Mouse (Mus musculus): Measurements from ENCODE around the gene 4930550C14Rik.

Gene 4930550C14Rik

DNA sequence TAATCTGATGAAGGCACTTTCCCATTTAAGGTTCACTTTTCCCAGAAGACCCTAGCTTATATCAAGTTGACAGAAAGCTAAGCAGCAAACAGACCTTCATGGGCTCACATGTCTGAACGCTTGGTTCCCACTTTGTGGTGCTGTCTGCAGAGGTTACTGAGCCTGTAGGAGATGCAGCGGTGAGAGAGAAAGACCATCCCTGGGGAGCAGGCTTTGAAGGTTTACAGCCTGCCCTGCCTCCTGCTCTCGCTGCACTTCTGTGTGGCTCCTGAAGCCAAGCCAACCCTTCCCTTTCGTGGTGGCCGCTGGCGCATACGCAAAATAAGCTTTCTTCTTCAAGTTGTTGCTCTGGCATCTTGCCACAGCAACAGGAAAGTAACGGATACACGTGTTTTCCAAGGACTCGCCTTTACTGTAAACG lies at the start of gene 4930550C14Rik:
Gene 4930550C14Rik, plus strand, starts transcription at position 35 of the 421 bp plus-strand sequence.
- no peak for DNase-seq (ENCODE audit: low read depth, low spot score)

DNA sequence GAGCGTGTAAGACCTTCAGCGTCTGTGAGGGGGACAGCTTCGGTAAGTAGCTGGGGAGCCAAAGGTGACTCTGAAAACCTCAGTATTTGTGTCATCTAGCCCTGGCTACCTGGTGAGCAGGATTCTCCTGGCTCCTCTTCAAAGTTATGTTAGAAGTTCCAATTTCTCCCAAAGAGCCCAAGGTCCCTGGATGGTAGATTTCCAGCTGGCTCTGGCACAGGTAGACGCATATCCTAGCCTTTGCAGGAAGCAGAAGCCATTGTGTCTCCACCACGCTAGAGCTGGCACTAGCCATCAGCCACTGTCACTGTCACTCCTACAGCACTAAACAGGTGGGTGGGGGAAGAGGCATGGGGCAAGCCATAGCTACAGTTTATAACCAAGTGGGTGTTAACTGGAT lies 49.0 kb upstream of the 4930550C14Rik start:
- DNase-seq (ENCODE audit: low read depth, low spot score) = no peak

DNA sequence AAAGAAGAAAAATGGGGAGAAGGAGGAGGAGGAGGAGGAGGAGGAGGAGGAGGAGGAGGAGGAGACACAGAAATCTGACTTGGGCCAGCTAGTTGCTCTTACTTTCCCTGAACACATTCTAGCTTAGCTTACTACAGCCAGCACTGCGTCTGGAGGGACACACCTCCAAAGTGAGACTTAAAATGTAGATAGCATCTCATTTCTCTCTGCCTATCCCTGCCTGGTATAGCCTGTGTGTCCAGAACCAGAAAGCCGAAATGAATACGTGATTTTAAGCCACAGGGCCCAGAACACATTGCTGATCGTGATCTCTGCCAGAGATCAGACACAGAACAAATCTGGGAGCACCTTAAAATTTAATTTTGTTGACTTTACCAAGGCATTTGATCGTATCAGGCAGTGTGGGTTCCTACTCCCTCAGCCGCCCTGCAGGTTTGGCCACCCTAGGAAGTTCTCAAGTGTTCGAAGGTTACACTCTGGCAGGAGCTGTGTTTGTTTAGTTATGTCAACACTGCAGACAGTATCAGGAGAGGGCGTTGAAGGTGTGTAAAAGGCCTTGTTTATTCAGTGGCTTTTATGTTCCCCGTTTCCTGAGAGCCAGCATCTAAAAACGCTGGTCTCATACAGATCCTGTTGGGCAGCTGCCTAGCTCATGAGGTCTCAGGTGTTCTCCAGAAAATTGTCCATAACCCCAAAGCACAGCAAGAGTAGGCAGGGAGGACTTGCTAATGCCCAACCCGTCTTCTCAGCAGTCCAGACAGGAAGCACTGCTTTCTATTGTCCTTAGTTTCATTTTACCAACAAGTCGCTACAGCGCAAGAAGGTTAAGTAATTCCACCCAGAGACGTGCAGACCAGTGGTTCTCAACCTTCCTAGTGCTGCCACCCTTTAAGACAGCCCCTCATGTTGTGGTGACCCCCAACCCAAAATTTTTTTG lies 45.6 kb upstream of the 4930550C14Rik start:
- peak; percentile 12 for DNase-seq (ENCODE audit: low read depth, low spot score)

DNA sequence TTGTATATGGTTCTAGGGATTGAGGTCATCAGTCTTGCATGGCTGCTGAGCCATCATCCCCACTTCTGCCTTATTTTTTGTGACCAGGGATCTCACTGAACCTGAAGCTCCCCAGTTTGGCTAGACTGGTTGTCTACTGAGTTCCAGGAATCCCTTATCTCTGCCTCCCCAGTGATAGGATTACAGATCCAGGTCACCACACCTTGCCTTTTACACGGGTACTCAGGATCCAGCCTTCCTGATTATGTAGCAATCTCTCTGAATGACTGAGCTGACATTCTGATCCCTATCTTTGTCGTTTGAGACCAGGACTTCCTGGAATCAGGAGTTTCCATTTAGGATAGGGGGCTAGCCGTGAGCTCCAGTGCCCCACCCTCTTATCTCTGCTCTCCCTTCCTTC lies 30.8 kb upstream of the 4930550C14Rik start:
- no peak for DNase-seq (ENCODE audit: low read depth, low spot score)

GRCm38 (mm10) chr9:53375907-53376306 lies 26.2 kb upstream of the 4930550C14Rik start:
- DNase-seq (ENCODE audit: low read depth, low spot score) = no peak

- peak; percentile 56 for DNase-seq (ENCODE audit: low read depth, low spot score)
Observed at GRCm38 (mm10) chr9:53376820-53377219, 25.3 kb upstream of the 4930550C14Rik start.

GRCm38 (mm10) chr9:53377597-53377996 lies 24.5 kb upstream of the 4930550C14Rik start:
- no peak for DNase-seq (ENCODE audit: low read depth, low spot score)

DNA sequence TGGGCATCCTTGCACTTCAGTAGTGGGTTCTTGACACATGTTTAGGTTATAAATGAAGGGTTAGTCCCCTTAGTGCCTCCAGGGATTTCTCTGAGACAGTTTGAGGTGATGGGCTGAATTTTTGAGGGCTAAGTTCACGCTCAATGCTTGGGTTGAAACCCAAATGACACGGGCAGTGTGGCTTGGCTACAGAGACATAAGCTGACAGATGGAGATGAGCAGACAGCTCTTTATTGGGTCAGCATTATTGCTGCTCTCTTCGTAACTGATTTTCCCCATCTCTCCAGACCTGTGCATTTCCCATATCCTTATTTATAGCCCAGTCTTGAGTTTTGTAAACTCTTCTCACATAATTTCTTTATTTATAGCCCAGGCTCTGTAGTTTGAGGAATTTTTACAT lies 24.0 kb upstream of the 4930550C14Rik start:
- no peak for DNase-seq (ENCODE audit: low read depth, low spot score)

DNA sequence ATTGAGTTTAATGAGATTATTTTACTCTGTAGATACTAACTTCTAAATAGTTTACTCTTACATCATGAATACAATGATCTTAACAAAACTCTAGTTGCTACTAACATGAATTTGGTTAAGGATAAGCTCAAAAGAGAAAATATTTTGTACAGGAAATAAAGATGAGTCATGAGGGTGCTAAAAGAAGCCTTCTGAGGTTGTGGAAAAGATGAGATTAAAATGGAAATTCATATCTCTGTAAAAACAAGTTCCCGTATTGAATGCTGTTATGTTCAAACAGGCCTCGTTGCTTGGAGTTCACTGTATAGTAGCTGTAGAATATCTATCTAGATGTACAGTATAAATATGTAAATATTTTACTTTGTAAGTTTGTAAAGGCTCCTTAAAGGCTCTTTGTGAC lies 21.5 kb upstream of the 4930550C14Rik start:
- DNase-seq (ENCODE audit: low read depth, low spot score) = no peak

GRCm38 (mm10) chr9:53381113-53381615 lies 21.0 kb upstream of the 4930550C14Rik start:
- peak; percentile 24 for DNase-seq (ENCODE audit: low read depth, low spot score)

DNA sequence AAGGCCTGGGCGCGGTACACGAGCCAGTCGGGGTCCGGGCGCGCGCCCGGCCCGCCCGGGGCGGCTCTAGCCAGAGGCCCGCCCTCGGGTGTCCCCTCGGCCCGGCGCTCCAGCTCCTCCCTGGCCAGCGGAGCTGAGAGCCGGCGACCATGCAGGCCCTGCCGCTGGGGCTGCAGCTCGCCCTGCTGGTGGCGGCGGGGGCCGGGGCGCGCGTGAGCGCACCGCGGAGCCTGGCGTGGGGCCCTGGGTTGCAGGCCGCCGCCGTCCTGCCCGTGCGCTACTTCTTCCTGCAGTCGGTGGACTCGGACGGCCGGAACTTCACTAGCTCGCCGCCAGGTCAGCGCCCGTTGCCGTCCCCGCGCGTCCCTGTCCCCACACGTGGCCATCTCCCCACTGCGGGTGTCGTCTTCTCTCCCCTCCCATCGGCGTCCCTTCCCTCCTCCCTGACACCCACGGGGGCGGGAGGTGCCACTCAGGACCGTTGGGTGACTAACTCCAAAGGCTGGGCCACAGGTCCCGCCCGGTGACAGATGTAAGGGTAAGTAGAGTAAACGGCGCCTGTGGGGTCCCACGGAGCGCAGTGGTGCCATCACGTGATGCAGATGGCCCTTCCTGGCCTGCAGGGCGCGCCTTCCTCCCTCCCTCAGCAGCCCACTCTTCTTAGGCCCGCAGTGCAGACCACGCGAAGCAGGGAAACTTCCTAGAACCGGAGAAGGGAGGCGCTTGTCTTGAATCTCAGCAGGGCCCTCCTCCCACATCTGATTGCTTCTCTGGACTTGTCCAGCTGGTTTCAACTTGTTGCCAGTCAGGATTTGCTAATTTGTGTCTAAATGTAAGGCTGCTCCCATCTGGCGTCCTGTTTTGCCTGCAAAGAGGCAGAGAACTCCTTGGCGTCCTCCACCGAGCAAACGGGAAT lies 17.9 kb upstream of the 4930550C14Rik start, which contains the start of gene Kdelc2:
Gene Kdelc2, plus strand, starts transcription at position 75 of the 916 bp plus-strand sequence.
- DNase-seq (ENCODE audit: low read depth, low spot score) = peak; percentile 55

DNA sequence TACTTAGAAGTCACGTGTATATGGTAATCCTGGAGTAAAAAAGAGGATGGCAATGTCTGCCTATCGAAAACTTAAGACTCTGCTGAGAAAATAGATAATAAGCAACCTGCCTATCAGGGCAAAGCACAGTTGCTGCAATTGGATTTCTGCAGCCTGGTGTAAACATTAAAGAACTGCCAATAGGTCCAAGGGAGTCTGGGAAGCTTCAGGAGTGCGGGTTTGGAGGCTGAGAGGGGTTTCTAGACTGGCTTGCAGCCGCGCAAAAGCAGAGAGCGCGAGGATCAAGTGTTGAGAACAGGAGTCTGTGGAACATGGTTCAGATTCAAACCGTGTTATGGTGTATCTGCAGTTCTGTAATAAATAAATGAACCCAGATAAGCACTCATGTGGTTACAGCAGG lies 17.3 kb upstream of the 4930550C14Rik start:
- no peak for DNase-seq (ENCODE audit: low read depth, low spot score)

- no peak for DNase-seq (ENCODE audit: low read depth, low spot score)
Observed at GRCm38 (mm10) chr9:53387431-53387830, 14.7 kb upstream of the 4930550C14Rik start.

DNA sequence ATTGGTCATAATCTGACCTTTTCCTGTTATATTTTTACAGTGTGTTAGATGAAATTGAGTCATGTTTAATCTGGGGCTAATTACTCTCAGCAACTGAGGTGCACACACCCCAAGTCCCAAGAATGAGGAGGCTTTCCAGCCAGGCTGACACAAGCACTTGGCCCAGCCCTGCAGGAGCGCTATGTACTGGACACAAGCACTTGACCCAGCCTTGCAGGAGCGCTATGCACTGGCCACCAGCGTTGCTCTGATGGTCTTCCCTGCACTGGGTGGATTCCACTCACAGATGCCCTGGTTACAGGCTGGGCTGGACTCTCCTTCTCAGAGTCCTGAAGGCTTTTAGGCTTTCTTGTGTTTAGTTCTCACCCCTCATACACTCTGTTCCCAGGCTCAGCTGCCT lies 13.0 kb upstream of the 4930550C14Rik start:
- DNase-seq (ENCODE audit: low read depth, low spot score) = no peak

DNA sequence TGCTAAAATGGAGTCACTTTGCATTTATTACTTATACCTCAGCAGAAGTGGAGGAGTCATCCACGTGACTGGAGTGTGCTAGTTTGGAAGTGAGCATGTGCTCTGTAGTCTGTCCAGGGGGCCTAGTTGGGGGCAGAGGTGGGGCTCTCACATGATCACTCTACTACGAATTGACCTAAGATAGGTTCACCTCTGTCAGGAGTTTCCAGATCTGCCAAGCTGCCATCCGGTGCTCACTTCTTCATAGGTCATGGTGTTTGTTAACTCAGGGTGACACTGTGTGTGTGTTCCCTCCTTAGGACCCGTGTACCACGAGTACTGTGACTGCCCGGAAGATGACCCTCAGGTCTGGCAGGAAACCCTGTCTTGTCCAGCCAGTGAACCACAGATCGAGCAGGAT lies 12.0 kb upstream of the 4930550C14Rik start:
- DNase-seq (ENCODE audit: low read depth, low spot score) = no peak

- no peak for DNase-seq (ENCODE audit: low read depth, low spot score)
Observed at GRCm38 (mm10) chr9:53397685-53398387, 4.3 kb upstream of the 4930550C14Rik start.

DNA sequence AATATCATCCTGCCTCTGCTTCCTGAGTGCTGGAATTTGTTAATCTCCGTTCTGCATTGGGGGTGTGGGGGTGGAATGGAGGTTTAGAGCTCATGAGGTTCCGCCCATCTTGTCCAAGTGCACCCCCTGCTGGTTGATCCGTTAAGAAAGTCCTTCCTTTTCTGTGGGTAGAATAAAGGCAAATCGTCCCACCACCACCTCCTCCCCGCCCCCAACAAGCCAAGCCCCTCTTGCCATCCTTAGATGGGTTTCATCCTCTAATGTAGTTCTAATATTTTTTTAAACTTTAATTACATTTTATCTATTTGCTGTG lies 3.8 kb upstream of the 4930550C14Rik start:
- peak; percentile 93 for DNase-seq (ENCODE audit: low read depth, low spot score)

DNA sequence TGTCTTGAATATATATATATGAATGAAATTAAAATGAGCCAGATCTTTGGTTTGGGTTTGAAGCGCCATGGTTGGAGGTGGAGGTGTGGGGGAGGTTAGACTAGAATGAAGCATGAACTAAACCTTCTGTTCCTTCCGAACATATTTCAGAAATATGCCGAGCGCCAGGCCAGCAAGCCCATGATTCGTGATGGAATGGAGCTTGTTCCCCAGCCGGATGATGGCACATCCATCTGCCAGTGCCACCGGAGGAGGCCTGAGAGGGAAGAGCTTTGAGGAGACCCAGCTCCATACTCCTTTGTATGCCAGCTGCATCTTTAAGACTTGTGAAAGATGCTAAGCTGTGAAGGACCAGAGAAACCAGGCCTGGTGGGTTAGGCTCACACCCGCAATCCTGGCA lies 2.6 kb upstream of the 4930550C14Rik start:
- DNase-seq (ENCODE audit: low read depth, low spot score) = no peak

- no peak for DNase-seq (ENCODE audit: low read depth, low spot score)
Observed at GRCm38 (mm10) chr9:53400696-53401095, 1.4 kb upstream of the 4930550C14Rik start.

DNA sequence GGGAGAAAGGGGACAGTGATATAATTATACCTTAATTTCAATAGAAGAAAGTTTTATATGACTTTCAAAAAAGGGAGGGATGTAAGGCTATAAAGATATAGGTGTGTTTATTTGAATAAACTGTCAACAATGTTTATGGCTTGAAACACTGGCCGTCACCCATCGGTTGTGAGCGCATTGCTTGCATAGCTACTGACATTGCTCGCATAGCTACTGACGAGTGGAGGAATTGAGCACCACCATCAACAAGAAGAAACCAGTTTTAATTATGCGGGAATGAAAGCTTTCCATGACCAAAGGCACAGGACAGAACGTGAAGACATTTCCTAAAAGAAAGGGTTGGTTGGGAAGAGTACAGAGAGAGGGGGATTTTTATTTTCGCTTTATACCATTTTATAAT lies 979 bp upstream of the 4930550C14Rik start:
- no peak for DNase-seq (ENCODE audit: low read depth, low spot score)

- DNase-seq (ENCODE audit: low read depth, low spot score) = no peak
Observed at GRCm38 (mm10) chr9:53402991-53403390, 866 bp downstream of the 4930550C14Rik start.

Data from CD4-positive, CD25-positive, alpha-beta regulatory T cell, adult 2 months (primary cell).